Mouse (Mus musculus) G1E (cell line): ENCODE measurements around the gene Trib3. TPM values are rescaled to one million over a fixed set of nuclear protein-coding genes. Genes with fewer than 3 reads are reported as not detected.
A peak's percentile ranks its signal among the peaks of the same experiment; 100 is the strongest.
"Not testable (repeated sequence)": the region's sequence is repeated elsewhere in the genome, so short reads cannot be mapped to it uniquely, and the experiment has no call there.

Source experiments
- ATAC-seq: 2 replicates; pipeline ENCODE4 v1.8.0; 2016; ENCODE audit warnings: mild to moderate bottlenecking; ENCODE audit not compliant: insufficient number of reproducible peaks, poor library complexity, low FRiP score, severe bottlenecking; ENCODE audit errors: extremely low read depth
- DNase-seq: peaks from one replicate; pipeline ENCODE4 v3.0.0; 2012; ENCODE audit warnings: low spot score
- H3K27me3 ChIP-seq: 2 replicates; pipeline ENCODE4 v1.6.1; 2012; ENCODE audit warnings: mild to moderate bottlenecking, low read length, inconsistent platforms; ENCODE audit not compliant: insufficient read depth
- H3K36me3 ChIP-seq: replicated peaks from 2 replicates; pipeline ENCODE3; 2012; ENCODE audit warnings: mild to moderate bottlenecking, inconsistent platforms
- H3K4me1 ChIP-seq: 2 replicates; pipeline ENCODE4 v1.6.1; 2012; ENCODE audit warnings: low read depth, low read length, inconsistent platforms, mixed read lengths; ENCODE audit not compliant: insufficient read depth
- H3K4me3 ChIP-seq: 2 replicates; pipeline ENCODE4 v1.5.1; 2012; ENCODE audit warnings: low read depth, mild to moderate bottlenecking, inconsistent platforms, low read length, moderate library complexity, mixed read lengths
- H3K9me3 ChIP-seq: replicated peaks from 2 replicates; pipeline ENCODE4 v1.6.1; 2012; ENCODE audit warnings: inconsistent platforms
- CTCF ChIP-seq: IDR thresholded peaks from 2 replicates; pipeline ENCODE4 v1.5.1; 2012; ENCODE audit warnings: low read depth, low read length, inconsistent platforms, mixed read lengths
- GATA1 ChIP-seq: IDR thresholded peaks from 2 replicates; pipeline ENCODE4 v1.6.1; 2012; ENCODE audit warnings: borderline replicate concordance, low read length, inconsistent platforms, mixed read lengths
- GATA2 ChIP-seq: IDR thresholded peaks from 2 replicates; pipeline ENCODE4 v1.6.1; 2012; ENCODE audit warnings: low read depth, low read length, inconsistent platforms, borderline replicate concordance
- POLR2AphosphoS5 ChIP-seq: IDR thresholded peaks from 2 replicates; pipeline ENCODE4 v1.6.1; 2012; ENCODE audit warnings: low read depth, low read length, inconsistent platforms; ENCODE audit not compliant: insufficient replicate concordance
- TAL1 ChIP-seq: conservative IDR thresholded peaks from 2 replicates; pipeline ENCODE4 v1.6.1; 2012; ENCODE audit warnings: low read depth, low read length, inconsistent platforms, mixed read lengths
- polyA plus RNA-seq: library from polyadenylated mRNA; stranded (reverse); fragments of >175 nt; gene quantifications from 2 replicates; pipeline ENCODE4 v1.2.3, GENCODE M21; 2012
- total RNA-seq, 2 experiments: library from RNA; stranded (forward) in 1 of 2; stranded (reverse) in 1 of 2; fragments of 200-1000 nt in 1 of 2; fragments of >200 nt in 1 of 2; fragmentation: Nextera tagmentation in 1 of 2; gene quantifications; 2 replicates each; pipeline ENCODE4 v1.2.3; 2014 to 2017

Gene Trib3
- total and polyA plus RNA-seq, 3 experiments, result 2.1 to 24.5 (median 17.8) TPM

DNA sequence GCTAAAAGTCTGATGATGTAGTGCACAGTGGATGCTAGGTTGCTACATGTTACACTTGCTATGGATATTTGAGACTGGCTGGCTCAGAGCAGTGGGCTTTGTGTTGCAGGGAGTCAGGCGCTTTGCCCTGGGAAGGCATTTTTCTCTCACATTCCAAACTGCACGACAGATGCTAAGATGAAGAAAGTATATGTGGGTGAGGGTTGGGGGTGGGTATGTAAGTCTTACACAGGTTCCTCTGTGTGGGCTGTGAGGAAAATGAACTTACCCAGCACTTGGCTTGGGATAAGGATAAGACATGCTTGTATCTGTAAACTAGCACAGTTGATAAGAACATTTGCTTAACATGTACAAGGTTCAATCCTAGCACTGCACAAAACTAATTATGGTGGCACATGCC, 41.0 kb downstream of the Trib3 start:
- DNase-seq (no peak), ATAC-seq (no peak)
- H3K27me3 ChIP-seq, result no peaks in the 10 kb centered on the region
- H3K4me3 ChIP-seq, result no peak overlapping the region
- H3K36me3 ChIP-seq, result peaks cover 87% of the 10 kb centered on the region
- H3K4me1 ChIP-seq, result peaks cover 10% of the 10 kb centered on the region
- H3K9me3 ChIP-seq, result no peaks in the 10 kb centered on the region
- TF ChIP-seq GATA1, result no peak
- no peak for TF ChIP-seq TAL1
- TF ChIP-seq CTCF, result no peak
- TF ChIP-seq GATA2, result no peak
- TF ChIP-seq POLR2AphosphoS5, result no peak

GRCm38 (mm10) chr2:152294541-152294940, 49.3 kb downstream of the Trib3 start:
- no peaks in the 10 kb centered on the region for H3K9me3 ChIP-seq
- TF ChIP-seq POLR2AphosphoS5, result no peak
- no peak for TF ChIP-seq CTCF
- TF ChIP-seq TAL1, result no peak
- TF ChIP-seq GATA2, result no peak
- TF ChIP-seq GATA1, result no peak
- no peak for DNase-seq
- peaks cover 38% of the 10 kb centered on the region for H3K36me3 ChIP-seq
- H3K27me3 ChIP-seq, result no peaks in the 10 kb centered on the region
- peaks cover 33% of the 10 kb centered on the region for H3K4me1 ChIP-seq
- ATAC-seq, result no peak
- peak overlapping the region; percentile 82 for H3K4me3 ChIP-seq

DNA sequence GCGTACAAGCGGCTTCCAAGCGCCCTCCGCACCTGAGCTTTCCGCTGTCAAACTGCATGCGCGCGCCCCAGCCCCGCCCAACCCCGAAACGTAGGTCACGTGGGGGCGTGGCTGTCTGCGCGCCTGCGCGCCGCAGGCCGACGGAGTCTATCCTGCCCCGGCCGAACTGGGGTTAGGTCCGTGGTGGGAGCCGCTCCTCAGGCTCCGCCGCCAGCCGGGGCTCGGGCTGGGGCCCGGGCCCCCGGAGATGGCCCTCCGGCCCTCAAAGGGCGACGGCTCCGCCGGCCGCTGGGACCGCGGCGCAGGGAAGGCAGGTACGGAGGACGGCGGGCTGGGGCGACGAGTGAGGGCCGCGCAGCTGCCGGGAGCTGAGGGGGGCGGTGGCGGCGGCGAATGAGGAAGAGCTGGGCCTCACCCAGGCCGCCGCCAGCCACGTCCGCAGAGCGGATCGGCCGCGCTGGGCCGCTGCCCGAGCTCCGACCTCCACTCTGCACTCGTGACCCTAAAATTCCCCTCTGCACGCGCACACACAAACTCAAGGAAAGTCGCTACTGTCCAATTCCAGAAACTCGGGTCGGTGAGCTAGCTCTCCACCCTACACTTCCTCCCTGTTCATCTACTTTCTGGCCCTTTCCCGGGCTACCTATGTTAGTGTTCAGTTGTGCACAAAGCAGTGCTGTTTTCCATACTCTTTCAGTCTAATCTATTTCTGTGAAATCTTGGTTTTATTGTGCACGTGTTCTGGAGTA, 49.9 kb downstream of the Trib3 start, which contains the start of gene Tbc1d20:
Tbc1d20 (plus strand) TSS at position 102 of the 749 bp plus-strand sequence.
- Histone ChIP-seq H3K4me1 (peaks cover 33% of the 10 kb centered on the region), H3K36me3 (peaks cover 38% of the 10 kb centered on the region), H3K4me3 (peak within 1 kb of the TSS; percentile 82), H3K9me3 (no peaks in the 10 kb centered on the region), H3K27me3 (no peaks in the 10 kb centered on the region)
- ATAC-seq (peak; percentile 66), DNase-seq (peak; percentile 97)
- TF ChIP-seq GATA2 (no peak), POLR2AphosphoS5 (no peak), TAL1 (no peak), GATA1 (no peak), CTCF (no peak)

DNA sequence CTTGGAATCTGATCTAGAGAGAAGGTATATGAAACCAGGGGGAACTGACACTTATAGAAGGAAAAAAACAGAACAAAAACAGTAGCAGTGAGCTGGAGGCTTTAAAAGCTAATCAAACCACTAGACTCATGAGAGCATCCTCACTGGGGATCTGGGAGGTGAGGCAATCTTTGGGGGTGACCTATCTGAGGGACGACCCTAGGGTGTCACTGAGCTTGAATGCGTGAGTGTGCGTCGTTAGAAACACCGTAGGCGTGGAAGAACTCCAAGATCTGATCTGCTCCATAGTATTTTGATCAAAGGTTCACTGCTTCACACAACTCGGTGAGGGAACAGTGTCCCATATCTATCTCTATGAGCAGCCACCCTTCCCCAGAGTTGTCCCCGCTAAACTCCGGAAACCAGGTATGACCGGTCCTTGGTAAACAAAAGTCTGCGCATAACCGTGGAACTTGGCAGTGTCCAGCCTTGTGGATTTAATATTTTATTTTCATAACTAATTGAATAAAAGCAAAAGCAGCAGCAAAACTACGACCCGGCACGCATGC, 50.6 kb downstream of the Trib3 start:
- peaks cover 33% of the 10 kb centered on the region for H3K4me1 ChIP-seq
- DNase-seq (peak; percentile 16), ATAC-seq (0 out of 2 replicates have a peak, but pooled peaks have one; percentile 11)
- no peaks in the 10 kb centered on the region for H3K27me3 ChIP-seq
- peaks cover 36% of the 10 kb centered on the region for H3K36me3 ChIP-seq
- peak overlapping the region; percentile 82 for H3K4me3 ChIP-seq
- H3K9me3 ChIP-seq, result no peaks in the 10 kb centered on the region
- TF ChIP-seq CTCF, result no peak
- no peak for TF ChIP-seq TAL1

- DNase-seq, result no peak
- Histone ChIP-seq H3K4me1 (peaks cover 26% of the 10 kb centered on the region), H3K9me3 (no peaks in the 10 kb centered on the region), H3K27me3 (no peaks in the 10 kb centered on the region), H3K36me3 (peaks cover 35% of the 10 kb centered on the region), H3K4me3 (no peak overlapping the region)
- no peak for TF ChIP-seq TAL1
- TF ChIP-seq POLR2AphosphoS5, result no peak
- TF ChIP-seq GATA1, result no peak
- no peak for TF ChIP-seq GATA2
- TF ChIP-seq CTCF, result no peak
- no peak for ATAC-seq
Observed at GRCm38 (mm10) chr2:152292475-152292874, 51.4 kb downstream of the Trib3 start.

DNA sequence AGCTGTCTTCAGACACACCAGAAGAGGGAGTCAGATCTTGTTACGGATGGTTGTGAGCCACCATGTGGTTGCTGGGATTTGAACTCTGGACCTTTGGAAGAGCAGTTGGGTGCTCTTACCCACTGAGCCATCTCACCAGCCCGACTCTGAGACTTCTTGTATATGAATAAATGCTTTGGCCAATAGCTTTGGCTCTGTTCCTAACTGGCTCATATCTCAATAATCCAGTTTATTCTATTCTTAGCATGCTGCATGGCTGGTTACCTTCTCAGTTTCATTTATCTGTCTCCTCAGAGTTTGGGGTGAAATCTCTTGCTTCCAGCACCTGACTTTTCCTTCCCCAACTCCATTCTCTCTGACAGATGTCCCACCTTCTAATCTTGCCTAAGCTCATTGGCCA, 54.2 kb downstream of the Trib3 start:
- not testable (repeated sequence) for DNase-seq, H3K4me3 ChIP-seq, H3K4me1 ChIP-seq, H3K9me3 ChIP-seq, ATAC-seq, H3K27me3 ChIP-seq
- peaks cover 41% of the 10 kb centered on the region for H3K36me3 ChIP-seq
